Mouse (Mus musculus) T-helper 2 cell (primary cell): ENCODE data around the gene Abca12.

Source experiments
- in situ Hi-C: fragments of 300-600 bp; cut with MboI, MseI; formaldehyde crosslinking; loops from one replicate; pipeline ENCODE4 v1.15.1; 2025; ENCODE audit warnings: high pct_unique_total_duplicates

Abca12 gene

DNA sequence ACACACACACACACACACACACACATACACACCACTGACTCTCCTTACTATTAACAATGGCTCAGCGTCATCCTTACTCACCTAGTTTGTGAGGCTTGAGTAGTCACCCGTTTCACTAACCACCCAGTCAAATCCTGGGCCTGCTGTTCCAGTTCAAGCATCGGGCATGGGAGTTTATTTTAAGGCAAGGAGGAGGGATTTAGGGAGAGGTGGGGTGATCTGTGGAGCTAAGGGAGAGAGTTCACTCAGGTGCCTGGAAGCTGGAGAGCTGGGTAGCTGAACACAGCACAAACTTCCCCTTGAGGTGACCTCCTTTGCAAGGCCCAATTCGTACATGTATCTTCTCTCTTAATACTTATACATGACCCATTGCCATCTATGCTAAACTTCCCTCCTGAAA is 219.4 kb downstream of the Abca12 start:
- in situ Hi-C loops = no loop called here

DNA sequence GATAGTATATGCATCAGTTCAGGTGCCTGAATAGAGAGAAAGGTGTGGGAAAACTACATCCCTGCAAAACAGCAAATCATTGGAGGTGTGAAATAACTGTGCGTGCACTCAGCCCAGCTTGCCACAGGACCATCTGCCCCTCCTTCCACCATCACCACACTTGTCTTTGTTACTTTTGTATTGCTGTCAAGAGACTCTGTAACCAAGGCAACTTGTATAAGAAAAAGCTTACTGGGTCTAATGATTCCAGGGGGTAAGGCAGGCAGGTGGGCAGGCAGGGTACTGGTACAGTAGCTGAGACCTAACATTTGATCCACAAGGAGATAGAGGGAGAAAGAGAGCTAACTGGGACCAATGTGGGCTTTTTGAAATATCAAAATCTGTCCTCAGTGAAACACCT is 220.8 kb downstream of the Abca12 start:
- in situ Hi-C loops = no loop called here
